Mouse (Mus musculus) kidney, postnatal 25 days (tissue): ENCODE results near the gene E430018J23Rik.
"Not testable (repeated sequence)": the region's sequence is repeated elsewhere in the genome, so short reads cannot be mapped to it uniquely, and the experiment has no call there.

Experiments used
- DNase-seq, 2 experiments: peaks; one replicate each; pipeline ENCODE4 v3.0.0; 2021; ENCODE audit warnings: mixed read lengths in 2 of 2

E430018J23Rik gene

GRCm38 (mm10) chr7:127378310-127378921, 15.0 kb downstream of the E430018J23Rik start:
- no peak for DNase-seq

- peak; percentile 96 to 99 for DNase-seq
Measured at GRCm38 (mm10) chr7:127375271-127376245, 17.9 kb downstream of the E430018J23Rik start, which contains the start of gene Zfp747. TSS of gene Zfp747 (minus strand) at chr7:127376050.

DNA sequence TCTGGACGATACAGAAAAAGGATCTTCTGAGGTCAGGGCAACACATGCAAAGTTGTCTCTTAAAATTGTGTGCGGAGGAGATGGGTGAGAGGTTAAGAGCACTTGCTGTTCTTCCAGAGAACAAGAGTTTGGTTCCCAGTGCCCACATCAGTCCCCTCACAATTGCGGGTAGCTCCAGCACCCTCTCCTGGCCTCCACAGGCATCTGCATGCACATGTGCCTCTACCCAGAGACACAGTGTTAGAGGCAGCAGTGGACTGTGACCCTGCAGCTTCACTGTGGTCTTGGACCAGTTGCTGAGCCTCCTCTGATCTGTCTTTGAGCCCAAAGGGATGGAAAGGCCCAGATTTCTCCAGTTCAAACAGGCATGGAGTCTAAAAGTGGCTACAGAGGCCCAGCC, 21.6 kb downstream of the E430018J23Rik start:
- not testable (repeated sequence) for DNase-seq

DNA sequence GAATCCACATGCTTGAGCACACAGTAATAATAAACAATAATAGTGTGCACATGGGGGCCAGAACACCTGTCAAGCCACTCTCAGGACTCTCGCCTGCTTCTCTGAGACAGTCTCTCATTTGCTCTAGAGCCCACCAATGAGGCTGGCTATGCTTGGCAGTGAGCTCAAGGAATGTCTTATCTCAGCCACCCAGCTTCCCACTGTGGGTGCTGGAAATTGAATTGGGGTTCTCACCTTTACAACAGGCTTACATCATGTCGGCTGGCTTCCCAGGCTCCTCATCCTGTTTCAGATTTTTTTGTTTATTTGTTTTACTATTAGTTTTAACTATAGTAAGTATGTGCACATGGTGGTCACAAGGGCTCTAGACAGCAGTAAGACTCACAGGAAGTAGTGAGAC, 22.2 kb downstream of the E430018J23Rik start:
- DNase-seq, result no peak

DNA sequence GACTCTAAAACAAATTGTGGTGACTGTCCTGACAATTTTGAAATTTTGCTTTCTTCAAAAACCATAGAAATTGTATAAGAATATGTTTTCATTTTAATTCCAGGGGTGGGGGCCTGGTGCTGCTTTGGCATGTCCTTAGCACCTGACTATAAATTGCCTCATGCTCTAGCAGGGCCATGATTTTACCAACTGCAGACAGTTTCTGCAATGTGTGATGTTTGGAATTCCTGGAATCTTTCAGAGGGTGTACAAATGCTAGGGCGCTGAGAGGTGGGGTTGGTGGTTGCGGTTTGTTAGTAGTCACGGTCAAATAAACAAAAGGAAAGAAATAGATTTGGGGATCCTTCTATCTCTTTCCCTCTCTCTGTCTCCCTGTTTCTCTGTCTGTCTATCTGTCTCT, 27.2 kb downstream of the E430018J23Rik start:
- DNase-seq, result no peak

GRCm38 (mm10) chr7:127364166-127364565, 29.3 kb downstream of the E430018J23Rik start:
- DNase-seq, result no peak

- peak; percentile 60 to 74 for DNase-seq
Measured at GRCm38 (mm10) chr7:127363475-127363921, 29.9 kb downstream of the E430018J23Rik start.

DNA sequence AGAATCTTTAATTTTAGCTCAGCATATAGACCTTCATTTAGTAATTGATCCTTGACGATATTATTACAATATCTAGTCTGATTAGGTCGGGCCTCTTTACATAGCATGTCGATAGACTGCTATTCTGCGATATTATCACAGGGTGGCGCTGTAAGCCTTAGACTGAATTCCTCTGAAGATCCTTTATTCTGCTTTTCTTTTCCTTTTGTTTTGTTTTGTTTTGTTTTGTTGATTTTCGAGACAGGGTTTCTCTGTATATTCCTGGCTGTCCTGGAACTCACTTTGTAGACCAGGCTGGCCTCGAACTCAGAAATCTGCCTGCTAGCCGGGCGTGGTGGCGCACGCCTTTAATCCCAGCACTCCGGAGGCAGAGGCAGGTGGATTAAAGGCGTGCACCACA, 31.0 kb downstream of the E430018J23Rik start:
- peak in 1 of 2 experiments; percentile 43 for DNase-seq

- DNase-seq, result peak; percentile 64 to 87
Measured at GRCm38 (mm10) chr7:127361449-127361848, 32.0 kb downstream of the E430018J23Rik start.

- no peak for DNase-seq
Measured at GRCm38 (mm10) chr7:127360265-127360664, 33.2 kb downstream of the E430018J23Rik start.

DNA sequence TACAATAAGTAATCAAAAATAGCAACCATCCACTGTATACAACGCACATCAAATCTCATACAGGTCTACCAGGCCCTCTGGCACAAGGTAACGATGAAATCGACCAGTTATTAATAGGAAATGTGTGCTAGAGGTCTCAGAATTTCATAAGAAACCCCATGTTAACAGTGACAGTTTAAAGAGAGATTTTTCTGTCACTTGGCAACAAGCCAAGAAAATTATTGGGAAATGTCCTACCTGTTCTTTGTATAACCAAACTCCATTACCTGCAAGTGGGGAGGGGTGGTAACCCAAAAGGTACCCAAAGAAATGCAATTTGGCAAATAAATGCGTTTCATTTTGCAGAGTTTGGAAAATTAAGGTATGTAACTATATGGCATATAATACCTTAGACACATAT, 35.0 kb downstream of the E430018J23Rik start:
- no peak for DNase-seq

DNA sequence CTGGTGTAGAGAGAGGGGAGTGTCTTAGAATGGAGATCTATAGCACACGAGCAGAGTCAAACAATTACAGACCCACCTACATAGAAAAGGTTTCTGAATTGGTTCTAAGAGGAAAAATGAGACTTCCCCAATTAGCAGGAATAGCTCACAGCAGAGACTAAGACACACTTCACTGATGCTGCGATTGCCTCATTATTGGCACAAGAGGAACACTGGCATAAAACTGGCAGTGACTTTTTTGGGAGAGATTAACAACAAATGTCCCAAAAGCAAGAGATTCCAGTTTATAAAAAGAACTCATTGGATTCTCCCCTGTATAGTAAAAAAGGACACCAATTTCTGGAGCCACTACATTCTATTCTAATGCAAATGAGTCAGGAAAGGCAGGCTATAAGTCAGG, 35.6 kb downstream of the E430018J23Rik start:
- DNase-seq, result no peak

DNA sequence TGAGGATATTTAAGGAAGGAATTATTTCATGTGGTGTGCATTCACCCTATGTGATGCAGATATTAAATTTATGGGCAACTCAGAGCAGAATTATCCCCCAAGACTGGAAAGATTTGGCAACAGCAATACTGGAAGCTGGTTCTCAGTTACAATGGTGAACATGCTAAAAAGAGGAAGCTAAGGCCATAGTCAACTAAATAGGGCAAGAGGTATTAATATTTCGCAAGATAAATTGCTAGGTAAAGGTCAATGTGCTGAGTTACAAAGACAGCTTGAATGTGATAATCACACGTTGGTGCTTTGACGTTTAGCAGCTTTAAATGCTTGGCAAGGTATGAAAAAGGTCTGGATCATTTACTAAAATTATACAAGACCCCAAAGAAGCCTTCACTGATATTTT, 37.6 kb downstream of the E430018J23Rik start:
- no peak for DNase-seq

DNA sequence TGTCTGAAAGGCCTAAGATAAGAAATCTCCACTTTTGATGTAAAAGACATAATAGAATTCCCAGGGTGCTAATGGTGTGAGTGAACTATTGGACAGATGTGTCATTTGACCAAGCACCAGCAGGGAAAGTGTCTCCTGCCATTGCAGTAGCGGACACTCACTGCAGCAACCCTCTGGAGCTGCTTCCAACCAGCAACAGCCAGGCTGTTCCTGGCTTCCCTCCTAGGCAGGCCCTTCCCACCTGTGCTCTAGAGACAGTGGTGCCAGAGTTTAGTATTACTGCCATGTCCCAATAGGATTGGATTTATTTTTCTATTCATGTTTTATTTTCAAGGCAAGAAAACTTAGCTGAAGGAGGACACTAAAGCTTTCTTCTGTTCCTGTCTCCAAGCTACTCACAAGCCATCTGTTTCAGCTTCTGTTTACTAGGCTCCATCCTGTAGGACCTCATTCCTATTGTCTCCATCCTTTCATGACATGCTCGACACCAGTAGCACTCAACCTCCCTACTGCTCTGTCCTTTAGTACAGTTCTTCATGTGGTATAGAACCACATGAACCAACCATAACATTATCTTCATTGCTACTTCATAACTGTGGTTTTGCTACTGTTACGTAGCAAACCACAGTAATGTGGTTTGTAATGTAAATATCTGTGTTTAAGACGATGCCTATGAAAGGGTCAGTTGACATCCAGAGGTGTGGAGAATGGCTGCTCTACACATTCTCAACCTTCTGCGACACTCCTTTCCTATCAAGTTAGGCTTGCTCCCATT, 42.0 kb downstream of the E430018J23Rik start:
- no peak for DNase-seq

GRCm38 (mm10) chr7:127346676-127347075, 46.8 kb downstream of the E430018J23Rik start:
- peak; percentile 87 to 92 for DNase-seq

- peak; percentile 96 to 98 for DNase-seq
Measured at GRCm38 (mm10) chr7:127345512-127346325, 47.7 kb downstream of the E430018J23Rik start, which contains the start of gene Zfp768. TSS of gene Zfp768 (minus strand) at chr7:127345589.

DNA sequence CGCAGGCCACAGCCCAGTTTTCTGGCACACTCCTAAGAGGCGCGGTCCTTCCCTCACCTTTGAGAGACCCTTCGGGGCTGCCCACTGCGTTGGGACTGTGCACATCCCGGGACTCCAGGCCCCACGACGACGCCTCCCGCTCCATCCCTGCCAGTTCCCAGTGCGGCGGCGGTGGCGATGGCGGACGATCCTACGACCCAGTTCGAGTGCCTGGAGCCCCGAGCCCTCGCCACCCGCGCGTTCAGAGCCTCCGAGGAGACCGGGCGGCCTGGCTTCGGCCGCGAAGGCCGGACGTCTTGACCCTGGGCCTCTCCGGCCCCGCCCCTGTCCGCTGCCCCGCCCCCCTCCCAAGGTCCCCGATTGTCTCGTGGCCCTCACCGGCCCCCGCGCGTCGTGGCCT, 48.3 kb downstream of the E430018J23Rik start:
- peak in 1 of 2 experiments; percentile 60 for DNase-seq

DNA sequence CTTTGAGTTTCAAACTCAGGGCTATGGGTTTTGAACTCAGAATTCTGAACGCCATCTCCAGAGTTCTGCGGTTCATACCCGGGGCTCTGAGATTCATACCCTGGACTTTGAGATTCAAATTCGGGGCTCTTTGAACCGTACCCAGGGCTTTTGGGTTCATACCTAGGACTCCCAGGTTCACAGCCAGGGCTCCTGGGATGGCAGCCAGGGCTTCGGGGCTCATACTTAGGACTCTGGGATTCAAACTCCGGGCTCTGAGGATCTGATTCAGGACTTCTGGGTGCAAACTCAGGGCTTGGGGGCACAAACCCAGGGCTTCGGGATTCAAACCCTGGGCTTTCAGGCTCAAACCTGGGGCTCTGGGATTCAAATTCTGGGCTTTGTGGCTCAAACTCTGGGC, 49.1 kb downstream of the E430018J23Rik start:
- DNase-seq, result peak; percentile 44 to 58

DNA sequence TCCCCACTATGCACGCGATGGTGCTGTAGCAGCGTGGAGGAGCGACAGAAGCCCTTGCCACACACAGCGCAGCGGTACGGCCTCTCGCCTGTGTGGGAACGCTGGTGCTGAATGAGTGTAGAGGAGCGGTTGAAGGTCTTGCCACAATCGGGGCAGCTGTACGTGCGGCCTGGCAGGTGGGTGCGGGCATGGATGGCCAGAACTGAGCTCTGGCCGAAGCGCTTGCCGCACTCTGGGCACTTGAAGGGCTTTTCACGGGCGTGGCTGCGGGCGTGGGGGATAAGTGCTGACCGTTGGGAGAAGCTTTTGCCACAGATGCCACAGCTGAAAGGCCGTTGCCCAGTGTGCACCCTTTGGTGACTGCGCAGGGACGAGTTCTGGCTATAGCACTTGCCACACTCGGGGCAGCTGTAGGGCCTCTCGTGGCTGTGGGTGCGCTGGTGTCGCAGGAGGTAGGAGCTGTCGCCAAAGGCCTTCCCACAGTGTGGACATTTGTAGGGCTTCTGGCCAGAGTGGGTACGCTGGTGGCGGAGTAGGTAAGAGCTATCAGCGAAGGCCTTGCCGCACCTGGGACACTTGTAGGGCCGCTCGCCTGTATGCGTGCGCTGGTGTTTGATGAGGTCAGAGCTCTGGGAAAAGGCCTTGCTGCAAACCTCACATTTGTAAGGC, 49.9 kb downstream of the E430018J23Rik start:
- DNase-seq, result peak in 1 of 2 experiments; percentile 54

DNA sequence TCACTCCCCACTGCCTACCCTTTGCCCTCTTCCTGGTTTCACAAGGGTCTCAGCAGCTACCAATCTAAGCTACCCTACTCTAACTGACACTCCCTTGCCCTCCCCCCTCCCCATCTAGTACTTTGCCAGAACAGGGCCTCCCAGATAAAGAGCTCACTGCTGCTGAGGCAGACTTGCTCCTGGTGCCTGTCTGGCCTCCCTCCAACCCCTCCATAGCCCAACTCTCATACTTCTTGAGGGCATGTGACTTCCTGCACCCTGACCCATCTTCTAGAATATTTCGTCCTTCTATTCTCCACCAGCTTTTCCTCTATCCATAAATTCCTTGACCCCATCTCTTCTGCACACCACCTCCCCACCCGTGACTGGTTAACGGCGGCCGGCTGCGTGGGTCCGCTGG, 50.5 kb downstream of the E430018J23Rik start:
- no peak for DNase-seq

GRCm38 (mm10) chr7:127342332-127342731, 51.1 kb downstream of the E430018J23Rik start:
- DNase-seq, result peak in 1 of 2 experiments; percentile 32
